Mouse (Mus musculus): ENCODE results near the gene Camta1. TPM values are rescaled to one million over a fixed set of nuclear protein-coding genes. Genes with fewer than 3 reads are reported as not detected.

Camta1 gene
- polyA plus RNA-seq, 1 experiment from 2014 or later: 130 TPM

DNA sequence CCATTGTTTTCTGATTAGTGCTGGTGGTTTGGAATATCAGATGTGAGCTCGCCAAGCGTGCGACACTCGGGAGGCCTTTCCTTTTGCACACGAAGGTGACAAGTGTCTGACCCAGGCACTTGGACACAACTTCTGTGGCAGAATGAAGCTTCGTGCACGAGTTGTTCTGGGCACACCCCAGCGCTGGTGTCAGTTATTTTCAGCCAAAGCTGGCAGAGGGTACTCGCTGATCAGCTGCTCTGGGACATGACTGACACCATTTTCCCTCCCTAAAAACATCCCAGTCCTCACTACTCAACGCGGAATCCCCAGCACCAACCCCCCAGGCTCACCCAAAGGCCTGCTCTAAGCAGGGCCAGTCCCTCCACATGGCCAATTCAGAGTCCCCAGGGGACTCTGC lies 423.8 kb downstream of the Camta1 start:
- Histone ChIP-seq H3K9ac (replicated peaks) (no peak overlapping the region), H3K4me3 (no peak overlapping the region), H3K4me1 (peaks cover 22% of the 10 kb centered on the region), H3K9me3 (no peaks in the 10 kb centered on the region), H3K27me3 (no peaks in the 10 kb centered on the region), H3K36me3 (no peaks in the 10 kb centered on the region), H3K27ac (replicated peaks) (no peak overlapping the region), H3K4me2 (replicated peaks) (no peak overlapping the region)
- 52% methylated on average over 11 of the region's 11 CpGs for WGBS
- no peak for ATAC-seq (replicated peaks)

GRCm38 (mm10) chr4:151425133-151425532 lies 436.5 kb downstream of the Camta1 start:
- ATAC-seq (replicated peaks): no peak
- no peak overlapping the region for H3K4me3 ChIP-seq
- WGBS: 67% methylated on average over 3 of the region's 3 CpGs
- H3K4me2 ChIP-seq (replicated peaks): no peak overlapping the region
- no peak overlapping the region for H3K27ac ChIP-seq (replicated peaks)
- H3K36me3 ChIP-seq: no peaks in the 10 kb centered on the region
- no peak overlapping the region for H3K9ac ChIP-seq (replicated peaks)
- H3K4me1 ChIP-seq: peaks cover 7% of the 10 kb centered on the region; the same call in 1 of the 2 replicates
- H3K9me3 ChIP-seq: no peaks in the 10 kb centered on the region
- peaks cover 21% of the 10 kb centered on the region; the same call in 1 of the 2 replicates for H3K27me3 ChIP-seq

GRCm38 (mm10) chr4:151422922-151423321 lies 438.8 kb downstream of the Camta1 start:
- peaks cover 28% of the 10 kb centered on the region; the same call in 1 of the 2 replicates for H3K27me3 ChIP-seq
- ATAC-seq (replicated peaks): no peak
- H3K4me2 ChIP-seq (replicated peaks): no peak overlapping the region
- peaks cover 7% of the 10 kb centered on the region; the same call in 1 of the 2 replicates for H3K4me1 ChIP-seq
- H3K9me3 ChIP-seq: no peaks in the 10 kb centered on the region
- no peak overlapping the region for H3K9ac ChIP-seq (replicated peaks)
- H3K27ac ChIP-seq (replicated peaks): peak overlapping the region; percentile 31; the same call in 1 of the 2 replicates
- WGBS: 75% methylated on average over 4 of the region's 4 CpGs
- no peak overlapping the region for H3K4me3 ChIP-seq
- no peaks in the 10 kb centered on the region for H3K36me3 ChIP-seq

- WGBS: 46% methylated on average over 8 of the region's 8 CpGs
- no peak overlapping the region for H3K9ac ChIP-seq (replicated peaks)
- ATAC-seq (replicated peaks): no peak
These were observed 439.3 kb downstream of the Camta1 start for GRCm38 (mm10) chr4:151422361-151422760.

GRCm38 (mm10) chr4:151418344-151418875 lies 443.3 kb downstream of the Camta1 start:
- 73% methylated on average over 14 of the region's 14 CpGs for WGBS
- no peak overlapping the region for H3K27ac ChIP-seq (replicated peaks)

More at GRCm38 (mm10) chr4:151422361-151422760, 439.3 kb downstream of the Camta1 start:
- no peak overlapping the region for H3K27ac ChIP-seq (replicated peaks)
- H3K27me3 ChIP-seq: peaks cover 33% of the 10 kb centered on the region; the same call in 1 of the 2 replicates
- H3K36me3 ChIP-seq: no peaks in the 10 kb centered on the region
- H3K9me3 ChIP-seq: no peaks in the 10 kb centered on the region
- no peak overlapping the region for H3K4me2 ChIP-seq (replicated peaks)
- no peak overlapping the region for H3K4me3 ChIP-seq
- peaks cover 7% of the 10 kb centered on the region; the same call in 1 of the 2 replicates for H3K4me1 ChIP-seq

GRCm38 (mm10) chr4:151415812-151416211 lies 445.9 kb downstream of the Camta1 start:
- Histone ChIP-seq H3K4me1 (peaks cover 16% of the 10 kb centered on the region), H3K4me2 (replicated peaks) (no peak overlapping the region), H3K27ac (replicated peaks) (no peak overlapping the region), H3K36me3 (no peaks in the 10 kb centered on the region), H3K27me3 (peaks cover 56% of the 10 kb centered on the region), H3K4me3 (no peak overlapping the region), H3K9me3 (no peaks in the 10 kb centered on the region), H3K9ac (replicated peaks) (no peak overlapping the region)
- no peak for ATAC-seq (replicated peaks)
- 84% methylated on average over 4 of the region's 4 CpGs for WGBS

More at GRCm38 (mm10) chr4:151418344-151418875, 443.3 kb downstream of the Camta1 start:
- ATAC-seq (replicated peaks): no peak
- Histone ChIP-seq H3K4me2 (replicated peaks) (no peak overlapping the region), H3K9me3 (no peaks in the 10 kb centered on the region), H3K4me3 (no peak overlapping the region), H3K36me3 (no peaks in the 10 kb centered on the region), H3K27me3 (peaks cover 45% of the 10 kb centered on the region), H3K9ac (replicated peaks) (no peak overlapping the region), H3K4me1 (peaks cover 7% of the 10 kb centered on the region; the same call in 1 of the 2 replicates)

DNA sequence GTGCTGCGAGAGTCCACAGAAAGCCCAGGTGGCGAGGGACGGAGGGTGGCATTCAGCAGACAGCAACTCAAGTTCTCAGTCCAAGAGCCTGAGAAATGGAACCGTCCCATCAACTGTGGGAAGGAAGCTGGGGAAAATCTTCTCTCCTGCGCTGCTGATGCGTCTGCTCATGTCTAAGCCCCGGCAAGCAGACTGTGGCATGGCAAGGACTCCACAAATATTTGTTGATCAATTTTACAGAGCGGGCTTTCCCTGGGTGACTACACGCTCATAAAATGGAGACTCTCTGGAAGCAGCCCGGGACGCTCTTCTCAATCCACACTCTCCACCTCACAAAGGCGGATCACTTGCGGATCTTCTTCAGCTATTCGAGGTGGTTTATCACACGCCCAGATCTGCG lies 446.3 kb downstream of the Camta1 start:
- H3K9me3 ChIP-seq: no peaks in the 10 kb centered on the region
- H3K36me3 ChIP-seq: no peaks in the 10 kb centered on the region
- peaks cover 53% of the 10 kb centered on the region for H3K27me3 ChIP-seq
- H3K4me3 ChIP-seq: no peak overlapping the region
- 94% methylated on average over 16 of the region's 16 CpGs for WGBS
- no peak for ATAC-seq (replicated peaks)
- no peak overlapping the region for H3K27ac ChIP-seq (replicated peaks)
- H3K4me1 ChIP-seq: peaks cover 16% of the 10 kb centered on the region
- H3K4me2 ChIP-seq (replicated peaks): no peak overlapping the region
- H3K9ac ChIP-seq (replicated peaks): no peak overlapping the region

GRCm38 (mm10) chr4:151414952-151415351 lies 446.7 kb downstream of the Camta1 start:
- no peak for ATAC-seq (replicated peaks)
- 96% methylated on average over 7 of the region's 7 CpGs for WGBS
- Histone ChIP-seq H3K9me3 (no peaks in the 10 kb centered on the region), H3K9ac (replicated peaks) (no peak overlapping the region), H3K4me3 (no peak overlapping the region), H3K36me3 (no peaks in the 10 kb centered on the region), H3K4me2 (replicated peaks) (no peak overlapping the region), H3K27ac (replicated peaks) (no peak overlapping the region), H3K27me3 (peaks cover 50% of the 10 kb centered on the region), H3K4me1 (peaks cover 16% of the 10 kb centered on the region)

- 0 out of 2 replicates have a peak, but pooled peaks have one; percentile 43 for ATAC-seq (replicated peaks)
- H3K27ac ChIP-seq (replicated peaks): no peak overlapping the region
- no peak overlapping the region for H3K9ac ChIP-seq (replicated peaks)
- 9% methylated on average over 14 of the region's 14 CpGs for WGBS
- H3K9me3 ChIP-seq: no peaks in the 10 kb centered on the region
- no peaks in the 10 kb centered on the region for H3K36me3 ChIP-seq
- H3K4me2 ChIP-seq (replicated peaks): peak overlapping the region; percentile 5; the same call in 1 of the 2 replicates
- no peak overlapping the region for H3K4me3 ChIP-seq
- peaks cover 19% of the 10 kb centered on the region for H3K4me1 ChIP-seq
- peaks cover 37% of the 10 kb centered on the region for H3K27me3 ChIP-seq
These were observed 450.0 kb downstream of the Camta1 start for GRCm38 (mm10) chr4:151411641-151412061.

DNA sequence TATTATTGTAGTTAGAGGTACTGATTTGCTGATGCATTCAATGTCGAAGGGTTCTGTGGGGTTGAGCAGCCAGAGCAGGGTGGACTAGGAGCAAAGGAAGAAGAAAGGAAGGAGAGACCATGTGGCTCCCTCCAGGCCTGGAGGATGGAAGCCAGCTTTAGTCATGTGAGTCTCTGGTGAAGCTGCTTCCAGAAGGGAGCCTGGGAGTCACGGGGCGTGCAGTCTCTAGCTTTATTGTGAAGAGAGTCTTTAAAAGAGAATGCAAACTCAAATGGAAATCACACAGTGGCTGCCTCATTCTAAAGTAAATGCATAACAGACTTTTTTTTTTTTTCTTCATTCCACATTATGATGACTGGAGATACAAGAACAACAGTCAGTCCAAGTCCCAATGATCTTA lies 450.7 kb downstream of the Camta1 start:
- peaks cover 19% of the 10 kb centered on the region for H3K4me1 ChIP-seq
- H3K4me2 ChIP-seq (replicated peaks): no peak overlapping the region
- no peak overlapping the region for H3K9ac ChIP-seq (replicated peaks)
- H3K9me3 ChIP-seq: no peaks in the 10 kb centered on the region
- H3K27ac ChIP-seq (replicated peaks): no peak overlapping the region
- ATAC-seq (replicated peaks): no peak
- peaks cover 36% of the 10 kb centered on the region for H3K27me3 ChIP-seq
- 37% methylated on average over 3 of the region's 3 CpGs for WGBS
- H3K4me3 ChIP-seq: no peak overlapping the region
- H3K36me3 ChIP-seq: no peaks in the 10 kb centered on the region

DNA sequence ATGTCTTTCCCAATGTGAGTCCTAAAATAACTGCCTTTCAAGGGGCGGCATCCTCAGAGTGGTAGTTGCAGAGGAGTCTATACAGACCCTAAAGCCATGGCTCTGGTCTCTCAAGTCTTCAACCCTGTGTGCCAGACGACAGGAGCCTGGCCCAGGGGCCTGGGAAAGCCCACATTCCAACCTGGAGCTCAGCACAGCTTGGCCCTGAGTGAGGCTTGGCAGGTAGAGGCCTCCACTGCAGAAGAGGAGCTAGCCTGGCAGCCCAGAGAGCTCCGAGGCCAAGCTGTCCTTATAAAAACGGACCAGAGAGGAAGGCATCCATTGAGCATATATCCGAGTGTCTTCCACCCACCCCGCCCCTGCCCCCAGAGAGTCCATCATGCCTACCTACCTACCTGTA lies 452.4 kb downstream of the Camta1 start:
- Histone ChIP-seq H3K4me3 (no peak overlapping the region), H3K9me3 (no peaks in the 10 kb centered on the region), H3K27me3 (peaks cover 22% of the 10 kb centered on the region), H3K4me1 (peaks cover 19% of the 10 kb centered on the region), H3K4me2 (replicated peaks) (no peak overlapping the region), H3K27ac (replicated peaks) (no peak overlapping the region), H3K36me3 (no peaks in the 10 kb centered on the region), H3K9ac (replicated peaks) (no peak overlapping the region)
- 79% methylated on average over 6 of the region's 6 CpGs for WGBS
- ATAC-seq (replicated peaks): no peak

DNA sequence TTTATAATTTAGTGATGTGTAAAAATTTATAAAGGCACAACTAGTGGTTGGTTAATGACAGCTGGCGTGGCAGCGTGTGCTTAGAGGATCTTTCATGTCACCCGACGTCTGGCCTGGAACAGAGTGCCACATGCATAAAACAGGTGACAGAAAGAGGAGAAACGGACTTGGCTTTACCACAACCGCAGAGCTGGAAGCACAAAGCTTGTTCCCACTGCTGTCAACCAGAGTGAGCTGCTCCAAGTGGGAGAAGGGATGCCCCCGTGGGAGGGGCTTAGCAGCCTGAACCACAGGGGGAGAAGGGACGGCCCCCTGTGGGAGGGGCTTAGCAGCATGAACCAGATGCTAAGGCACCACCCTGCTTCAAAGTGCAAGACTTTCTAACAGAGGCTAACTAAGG lies 452.9 kb downstream of the Camta1 start:
- peaks cover 17% of the 10 kb centered on the region; the same call in 1 of the 2 replicates for H3K27me3 ChIP-seq
- H3K9ac ChIP-seq (replicated peaks): no peak overlapping the region
- 46% methylated on average over 8 of the region's 8 CpGs for WGBS
- no peak overlapping the region for H3K4me3 ChIP-seq
- no peak for ATAC-seq (replicated peaks)
- H3K4me2 ChIP-seq (replicated peaks): no peak overlapping the region
- peaks cover 19% of the 10 kb centered on the region for H3K4me1 ChIP-seq
- H3K36me3 ChIP-seq: no peaks in the 10 kb centered on the region
- H3K27ac ChIP-seq (replicated peaks): no peak overlapping the region
- no peaks in the 10 kb centered on the region for H3K9me3 ChIP-seq

- Histone ChIP-seq H3K27ac (replicated peaks) (no peak overlapping the region), H3K4me2 (replicated peaks) (no peak overlapping the region), H3K36me3 (no peaks in the 10 kb centered on the region), H3K9ac (replicated peaks) (no peak overlapping the region), H3K4me3 (no peak overlapping the region), H3K4me1 (peaks cover 19% of the 10 kb centered on the region), H3K27me3 (peaks cover 14% of the 10 kb centered on the region; the same call in 1 of the 2 replicates), H3K9me3 (no peaks in the 10 kb centered on the region)
- ATAC-seq (replicated peaks): no peak
- 100% methylated on average over 4 of the region's 4 CpGs for WGBS
These were observed 453.4 kb downstream of the Camta1 start for GRCm38 (mm10) chr4:151408246-151408645.
